10 mouse cellular contexts compared by ENCODE assay signal in genomic region chr6:31011407-31012020, GRCm38 (mm10). TPM values are rescaled to one million over a fixed set of nuclear protein-coding genes. Genes with fewer than 3 reads are reported as not detected.
A peak's percentile ranks its signal among the peaks of the same experiment; 100 is the strongest.
DNase-seq lines count a peak whose midpoint lies in the region; ATAC-seq and TF ChIP-seq lines count a peak whose summit lies in the region.
"Had no signal": no experiment of that assay in that cellular context is flagged by ENCODE, and none has a peak within 500 bp of the region (broad histone marks: within the 10 kb centered on the region; RNA-seq: fewer than 3 reads in every experiment).

No protein-coding gene starts in this region.

- H3K9me3 ChIP-seq in intestine, embryonic 14.5 days (ENCODE audit: control insufficient read depth, low read length), result no peaks in the 10 kb centered on the region
- no peaks in the 10 kb centered on the region for H3K9me3 ChIP-seq in intestine, postnatal 0 days (ENCODE audit: control insufficient read depth)
- H3K9me3 ChIP-seq: hindbrain, embryonic 15.5 days had no signal

- DNase-seq in intestine, embryonic 14.5 days (ENCODE audit: low spot score), result peak; percentile 74
- DNase-seq in adrenal gland, adult 2 months, result peak; percentile 55
- DNase-seq in gastrocnemius, postnatal 4 days (ENCODE audit: low spot score in 2 of 2), result peak; percentile 30 to 76
- peak; percentile 58 for DNase-seq in kidney, adult 11 months
- peak; percentile 83 for DNase-seq in lung, postnatal 36 days
- DNase-seq in B cell, adult 2 months, result no peak
- no peak for DNase-seq in embryo, embryonic 9.5 days (ENCODE audit: extremely low spot score)

- no peak overlapping the region for H3K4me3 ChIP-seq in intestine, embryonic 14.5 days (ENCODE audit: low read depth, low read length)
- H3K4me3 ChIP-seq in intestine, postnatal 0 days (ENCODE audit: low read depth, low read length), result no peak overlapping the region
- H3K4me3 ChIP-seq: hindbrain, embryonic 15.5 days had no signal

- H3K4me2 ChIP-seq in intestine, embryonic 14.5 days (ENCODE audit: low read length), result no peak overlapping the region
- no peak overlapping the region for H3K4me2 ChIP-seq in intestine, postnatal 0 days (replicated peaks; ENCODE audit: low read depth)
- H3K4me2 ChIP-seq: hindbrain, embryonic 15.5 days had no signal

- H3K4me1 ChIP-seq in intestine, embryonic 14.5 days (replicated peaks; ENCODE audit: control insufficient read depth, insufficient read depth, low read length), result peaks cover 14% of the 10 kb centered on the region
- no peaks in the 10 kb centered on the region for H3K4me1 ChIP-seq in intestine, postnatal 0 days (replicated peaks; ENCODE audit: control insufficient read depth, insufficient read depth, low read length)

- no peak for TF ChIP-seq CTCF in intestine, postnatal 0 days (IDR thresholded peaks at IDR 0.05; ENCODE audit: low read depth)

- H3K9ac ChIP-seq in intestine, embryonic 14.5 days (ENCODE audit: low read length), result no peak overlapping the region
- H3K9ac ChIP-seq in intestine, postnatal 0 days (ENCODE audit: low read depth, low read length), result no peak overlapping the region
- H3K9ac ChIP-seq: hindbrain, embryonic 15.5 days had no signal

- WGBS in intestine, embryonic 14.5 days, result 29% methylated on average over 4 of the region's 4 CpGs
- 28% methylated on average over 4 of the region's 4 CpGs for WGBS in intestine, postnatal 0 days

- no peaks in the 10 kb centered on the region for H3K36me3 ChIP-seq in intestine, embryonic 14.5 days (ENCODE audit: control insufficient read depth, insufficient read depth, low read length)
- no peaks in the 10 kb centered on the region for H3K36me3 ChIP-seq in intestine, postnatal 0 days (ENCODE audit: control insufficient read depth, insufficient read depth)
- H3K36me3 ChIP-seq: hindbrain, embryonic 15.5 days had no signal

- peak overlapping the region; percentile 30; the same call in 1 of the 2 replicates for H3K27ac ChIP-seq in intestine, embryonic 14.5 days (ENCODE audit: low read depth)
- H3K27ac ChIP-seq in intestine, postnatal 0 days (ENCODE audit: low read depth, low read length), result no peak overlapping the region
- H3K27ac ChIP-seq: hindbrain, embryonic 15.5 days had no signal

- no peaks in the 10 kb centered on the region for H3K27me3 ChIP-seq in intestine, embryonic 14.5 days (replicated peaks; ENCODE audit: control insufficient read depth, insufficient read depth, low read length)
- H3K27me3 ChIP-seq in intestine, postnatal 0 days (replicated peaks; ENCODE audit: control insufficient read depth, insufficient read depth, low read length), result no peaks in the 10 kb centered on the region
- H3K27me3 ChIP-seq: hindbrain, embryonic 15.5 days had no signal

- 0 out of 2 replicates have a peak, but pooled peaks have one; percentile 62 for ATAC-seq in intestine, embryonic 14.5 days (replicated peaks; ENCODE audit: low FRiP score, low TSS enrichment, low read depth)
- no peak for ATAC-seq in intestine, postnatal 0 days

RNA-seq across cellular contexts. Expression of gene Klf14, which starts 52.6 kb away (rescaled TPM):
- 3.2 and 4.1 TPM in 2 replicates for polyA plus RNA-seq in intestine, embryonic 14.5 days (2014; fragmentation: Nextera tagmentation; extraction: Ambion mirVana)
- 0.55 and 0.69 TPM in 2 replicates for polyA plus RNA-seq in intestine, postnatal 0 days (2015; fragmentation: Nextera tagmentation; extraction: Ambion mirVana)
- total RNA-seq in adrenal gland, adult 2 months (2021), result under 1 TPM in 1 of 2 experiments, not detected in 1; 0.12 TPM
- 0.06 TPM in 2 replicates for polyA plus RNA-seq in adrenal gland, adult 2 months (2012; rRNA removed)
- 10 to 100 TPM; 13.4 TPM for total RNA-seq in gastrocnemius, postnatal 4 days (2021)
- polyA plus RNA-seq: spleen, adult 2 months had no signal

Comparison
In these comparisons a context has a peak if more than half of its experiments do, and no peak if none do; other contexts are left out.
1. DNase-seq: peak in intestine, embryonic 14.5 days (single experiment), adrenal gland, adult 2 months (single experiment), gastrocnemius, postnatal 4 days (2 of 2), kidney, adult 11 months (single experiment) and lung, postnatal 36 days (single experiment); none in B cell, adult 2 months (0 of 2) and embryo, embryonic 9.5 days (single experiment).